Mouse (Mus musculus) liver, embryonic 12.5 days (tissue): ENCODE results near the gene Hadhb. TPM values are rescaled to one million over a fixed set of nuclear protein-coding genes. Genes with fewer than 3 reads are reported as not detected.

Experiments
- ATAC-seq: fragments of 200-750 bp; cut with Nextera tagmentation; 2 replicates; pipeline ENCODE4 v1.8.0; 2017; ENCODE audit warnings: moderate number of reproducible peaks, mild to moderate bottlenecking, moderate library complexity
- H3K27ac ChIP-seq: fragments of 300-500 bp; sonication (generic); 2 replicates; pipeline ENCODE4 v1.5.1; 2016; ENCODE audit warnings: mild to moderate bottlenecking
- H3K27me3 ChIP-seq: fragments of 300-500 bp; sonication (generic); replicated peaks from 2 replicates; pipeline ENCODE4 v1.6.1; 2016; ENCODE audit warnings: mild to moderate bottlenecking, moderate library complexity
- H3K36me3 ChIP-seq: fragments of 300-500 bp; sonication (generic); 2 replicates; pipeline ENCODE4 v1.6.1; 2016; ENCODE audit warnings: mild to moderate bottlenecking, moderate library complexity
- H3K4me1 ChIP-seq: fragments of 300-500 bp; sonication (generic); 2 replicates; pipeline ENCODE4 v1.6.1; 2016
- H3K4me2 ChIP-seq: fragments of 300-500 bp; sonication (generic); 2 replicates; pipeline ENCODE4 v1.6.1; 2016; ENCODE audit warnings: mild to moderate bottlenecking, moderate library complexity
- H3K4me3 ChIP-seq: fragments of 300-500 bp; sonication (generic); 2 replicates; pipeline ENCODE4 v1.5.1; 2016; ENCODE audit warnings: mild to moderate bottlenecking, moderate library complexity
- H3K9ac ChIP-seq: fragments of 300-500 bp; sonication (generic); 2 replicates; pipeline ENCODE4 v1.6.1; 2016; ENCODE audit warnings: mild to moderate bottlenecking, moderate library complexity
- H3K9me3 ChIP-seq: fragments of 300-500 bp; sonication (generic); replicated peaks from 2 replicates; pipeline ENCODE4 v1.6.1; 2016; ENCODE audit warnings: mild to moderate bottlenecking, moderate library complexity
- WGBS: fragments of 180-500 bp; shearing (Covaris S2); methylation state at CpG from one replicate; pipeline ENCODE4 v1.1.7; 2016; ENCODE audit not compliant: insufficient replicate concordance; 5-methylcytosine and 5-hydroxymethylcytosine counted together
- polyA plus RNA-seq: library from polyadenylated mRNA; unstranded; fragments of >200 nt; fragmentation: Nextera tagmentation; extraction: Ambion mirVana; gene quantifications from 2 replicates; pipeline ENCODE4 v1.2.1, GENCODE M21; 2016

Hadhb gene
- polyA plus RNA-seq, 1 experiment from 2014 or later: 116 TPM

DNA sequence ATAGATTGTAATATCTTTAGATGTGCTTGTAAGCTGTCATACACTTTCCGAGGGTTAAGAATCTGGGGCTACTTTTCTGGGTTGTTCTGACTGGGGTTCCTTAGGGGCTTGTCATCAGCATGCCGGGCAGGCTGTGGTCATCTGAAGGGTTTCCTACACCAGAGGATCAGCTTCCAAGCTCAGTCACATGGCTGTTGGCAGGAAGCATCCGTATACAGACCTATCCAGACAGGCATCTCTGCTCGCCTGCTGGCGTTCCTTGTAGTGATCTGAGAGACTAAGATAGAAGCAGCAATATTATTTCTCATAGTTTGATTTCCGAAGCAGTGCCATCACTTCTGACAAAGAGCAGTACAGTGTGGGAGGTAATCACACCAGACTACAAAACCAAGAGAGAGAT is 4.6 kb downstream of the Hadhb start:
- Histone ChIP-seq H3K4me2 (no peak overlapping the region), H3K27me3 (no peaks in the 10 kb centered on the region), H3K27ac (no peak overlapping the region), H3K9me3 (no peaks in the 10 kb centered on the region), H3K4me3 (no peak overlapping the region), H3K36me3 (peaks cover 21% of the 10 kb centered on the region), H3K9ac (no peak overlapping the region), H3K4me1 (peaks cover 30% of the 10 kb centered on the region)
- ATAC-seq: no peak
- 70% methylated on average over 6 of the region's 6 CpGs for whole genome bisulfite sequencing

DNA sequence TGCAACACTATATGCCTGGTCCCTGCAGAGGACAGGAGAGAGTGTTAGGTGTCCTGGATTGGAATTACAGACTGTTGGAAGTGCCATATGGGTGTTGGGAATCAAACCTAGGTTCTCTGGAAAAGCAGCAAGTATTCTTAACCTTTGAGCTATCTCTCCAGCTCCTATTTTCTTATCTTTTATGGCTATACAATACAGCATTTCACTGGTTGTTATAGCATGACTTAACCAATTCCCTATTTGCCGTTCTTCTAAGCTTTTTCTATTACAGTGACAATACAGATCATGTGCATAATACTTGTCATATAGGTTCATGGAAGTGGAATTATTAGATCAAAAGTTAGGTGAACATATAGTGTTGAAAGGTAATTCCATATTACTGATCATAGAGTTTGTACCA is 6.8 kb downstream of the Hadhb start:
- ATAC-seq: no peak
- WGBS: 79% methylated on average over 1 of the region's 1 CpGs
- H3K27ac ChIP-seq: no peak overlapping the region

DNA sequence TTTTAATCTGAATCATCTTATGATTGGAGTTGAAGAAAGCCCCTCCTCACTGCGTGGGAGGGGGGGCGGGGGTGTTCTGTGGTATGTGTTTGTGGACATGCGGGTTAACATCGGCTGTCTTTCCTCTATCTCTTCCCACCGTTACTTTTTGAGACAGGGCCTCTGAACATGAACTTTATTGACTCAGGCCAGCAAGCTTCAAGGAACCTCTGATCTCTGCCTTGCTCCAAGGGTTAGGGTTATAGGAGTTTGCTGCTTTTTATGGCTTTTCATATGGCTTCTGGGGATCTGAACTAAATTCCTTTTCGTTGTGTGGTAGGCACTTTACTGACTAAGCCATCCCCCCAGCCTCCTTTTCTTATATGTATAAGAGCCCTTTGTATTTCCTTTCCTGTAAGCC is 7.3 kb downstream of the Hadhb start:
- ATAC-seq: no peak
- Histone ChIP-seq H3K4me2 (no peak overlapping the region), H3K9me3 (no peaks in the 10 kb centered on the region), H3K27me3 (no peaks in the 10 kb centered on the region), H3K27ac (no peak overlapping the region), H3K4me3 (no peak overlapping the region), H3K4me1 (peaks cover 16% of the 10 kb centered on the region), H3K9ac (no peak overlapping the region), H3K36me3 (peaks cover 35% of the 10 kb centered on the region)
- 66% methylated on average over 6 of the region's 6 CpGs for WGBS

More for the DNA sequence above, 6.8 kb downstream of the Hadhb start:
- H3K27me3 ChIP-seq: no peaks in the 10 kb centered on the region
- H3K4me3 ChIP-seq: no peak overlapping the region
- H3K9me3 ChIP-seq: no peaks in the 10 kb centered on the region
- H3K9ac ChIP-seq: no peak overlapping the region
- H3K4me2 ChIP-seq: no peak overlapping the region
- peaks cover 33% of the 10 kb centered on the region for H3K36me3 ChIP-seq
- peaks cover 20% of the 10 kb centered on the region for H3K4me1 ChIP-seq

DNA sequence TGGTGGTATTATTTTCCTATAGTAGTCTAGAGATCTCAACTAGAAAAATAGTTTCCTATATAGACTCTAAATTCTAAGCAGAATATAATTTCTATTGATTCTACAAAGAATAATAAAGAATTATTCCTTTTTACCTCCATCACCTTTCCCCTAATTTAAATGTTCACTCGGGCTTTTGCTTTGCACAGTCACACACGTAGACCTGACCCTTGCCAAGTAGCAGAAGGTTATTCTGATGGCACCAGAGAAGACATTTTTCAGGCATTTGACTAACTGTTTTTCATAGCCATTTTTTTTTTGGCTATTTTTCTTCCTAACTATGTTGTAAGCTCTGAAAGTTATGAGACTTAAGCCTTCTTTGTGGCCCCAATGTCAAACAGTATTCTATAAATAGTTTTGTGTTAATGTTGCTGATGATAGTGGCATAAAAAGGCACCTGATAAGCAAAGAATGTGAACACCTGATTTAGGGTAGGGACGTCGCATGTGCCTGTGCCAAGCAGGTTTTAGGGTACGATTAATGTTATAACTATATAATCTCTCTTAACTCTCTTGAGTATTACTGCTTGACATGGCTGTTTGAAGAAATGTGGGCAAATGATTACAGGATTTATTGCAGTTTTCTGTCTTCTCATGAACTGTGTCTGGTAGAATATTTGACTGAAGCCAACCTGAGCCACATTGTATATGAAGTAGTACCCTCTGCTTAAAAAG is 10.3 kb downstream of the Hadhb start:
- H3K36me3 ChIP-seq: peaks cover 55% of the 10 kb centered on the region
- 73% methylated on average over 5 of the region's 5 CpGs for WGBS
- no peak overlapping the region for H3K27ac ChIP-seq
- no peaks in the 10 kb centered on the region for H3K27me3 ChIP-seq
- no peaks in the 10 kb centered on the region for H3K9me3 ChIP-seq
- no peak for ATAC-seq
- no peak overlapping the region for H3K4me3 ChIP-seq
- H3K4me2 ChIP-seq: no peak overlapping the region
- 0 out of 2 replicates have a peak, but pooled peaks cover 4% of the 10 kb centered on the region for H3K4me1 ChIP-seq
- H3K9ac ChIP-seq: no peak overlapping the region

GRCm38 (mm10) chr5:30170303-30170940 is 15.4 kb downstream of the Hadhb start:
- Histone ChIP-seq H3K27me3 (no peaks in the 10 kb centered on the region), H3K9me3 (no peaks in the 10 kb centered on the region), H3K4me3 (no peak overlapping the region), H3K9ac (no peak overlapping the region), H3K4me2 (no peak overlapping the region), H3K4me1 (peaks cover 9% of the 10 kb centered on the region; the same call in 1 of the 2 replicates), H3K27ac (no peak overlapping the region), H3K36me3 (peaks cover 84% of the 10 kb centered on the region)
- 71% methylated on average over 5 of the region's 5 CpGs for WGBS
- no peak for ATAC-seq

DNA sequence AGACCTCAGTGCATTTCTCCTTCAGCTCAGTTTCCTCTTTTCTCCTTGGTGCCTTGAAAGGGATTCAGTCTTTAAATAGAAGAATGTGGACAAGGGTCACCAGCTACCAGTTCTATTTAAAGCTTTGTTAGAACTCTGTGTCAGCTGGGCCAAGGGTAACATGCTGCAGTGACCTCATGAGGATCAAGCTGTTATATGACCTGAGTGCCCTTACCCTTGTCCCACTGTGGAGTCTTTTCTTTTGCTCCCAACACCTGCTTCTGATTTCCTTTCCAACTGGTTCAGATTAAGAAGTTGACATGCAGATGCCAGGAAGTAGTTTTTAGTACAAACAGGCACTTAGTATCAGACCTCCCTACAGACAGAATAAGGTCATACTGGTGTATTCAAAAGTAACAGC is 17.1 kb downstream of the Hadhb start:
- H3K27me3 ChIP-seq: no peaks in the 10 kb centered on the region
- peaks cover 9% of the 10 kb centered on the region; the same call in 1 of the 2 replicates for H3K4me1 ChIP-seq
- no peak overlapping the region for H3K4me2 ChIP-seq
- H3K36me3 ChIP-seq: peaks cover 91% of the 10 kb centered on the region
- no peaks in the 10 kb centered on the region for H3K9me3 ChIP-seq
- no peak overlapping the region for H3K9ac ChIP-seq
- no peak overlapping the region for H3K4me3 ChIP-seq
- no peak overlapping the region for H3K27ac ChIP-seq
- no peak for ATAC-seq

DNA sequence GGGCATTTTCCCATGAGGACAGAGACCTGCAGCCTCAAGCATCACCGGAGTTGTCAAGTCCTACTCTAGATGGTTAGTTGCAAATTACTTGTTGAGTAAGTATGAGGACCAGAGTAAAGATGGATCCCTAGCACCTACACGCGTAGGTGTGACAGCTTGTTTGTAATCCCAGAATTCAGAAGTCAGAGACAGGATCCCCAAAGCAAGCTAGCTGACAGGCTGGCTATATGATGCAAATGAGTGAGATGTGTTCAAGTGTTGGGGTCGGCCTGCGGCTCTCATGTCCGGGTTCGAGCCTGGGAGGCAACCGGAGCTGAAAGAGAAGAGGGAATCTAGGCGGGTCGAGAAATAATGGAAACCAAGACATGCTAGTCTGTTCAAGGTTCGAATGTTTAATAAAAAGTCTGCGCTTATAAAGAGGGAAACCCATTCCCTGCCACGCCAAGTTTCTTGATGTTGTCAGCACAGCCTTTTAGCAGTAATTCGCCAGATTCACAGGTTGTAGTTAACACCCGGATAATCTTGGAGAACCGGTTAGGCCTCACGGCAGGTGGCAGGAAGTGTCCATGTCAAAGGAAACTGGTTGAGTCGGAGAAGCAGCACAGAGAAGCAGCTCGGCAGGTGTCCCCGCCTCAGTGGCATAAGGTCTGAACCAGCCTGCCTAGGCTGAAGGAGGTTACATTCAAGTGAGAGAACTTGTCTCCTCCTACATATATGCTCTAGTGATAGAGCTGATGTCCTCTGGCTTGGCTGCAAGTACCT is 18.1 kb downstream of the Hadhb start:
- peaks cover 94% of the 10 kb centered on the region for H3K36me3 ChIP-seq
- ATAC-seq: no peak
- WGBS: 74% methylated on average over 20 of the region's 20 CpGs
- H3K9me3 ChIP-seq: no peaks in the 10 kb centered on the region
- H3K27ac ChIP-seq: no peak overlapping the region
- H3K4me2 ChIP-seq: no peak overlapping the region
- H3K27me3 ChIP-seq: no peaks in the 10 kb centered on the region
- H3K4me1 ChIP-seq: peaks cover 9% of the 10 kb centered on the region; the same call in 1 of the 2 replicates
- no peak overlapping the region for H3K9ac ChIP-seq
- no peak overlapping the region for H3K4me3 ChIP-seq

GRCm38 (mm10) chr5:30175811-30176210 is 20.8 kb downstream of the Hadhb start:
- Histone ChIP-seq H3K4me1 (peaks cover 9% of the 10 kb centered on the region; the same call in 1 of the 2 replicates), H3K27ac (no peak overlapping the region), H3K4me3 (no peak overlapping the region), H3K9ac (no peak overlapping the region), H3K27me3 (no peaks in the 10 kb centered on the region), H3K4me2 (no peak overlapping the region), H3K36me3 (peaks cover 94% of the 10 kb centered on the region), H3K9me3 (no peaks in the 10 kb centered on the region)
- 79% methylated on average over 4 of the region's 4 CpGs for WGBS
- ATAC-seq: no peak

- peak overlapping the region; percentile 17; the same call in 1 of the 2 replicates for H3K27ac ChIP-seq
- 0 out of 2 replicates have a peak, but pooled peaks have one; percentile 37 for ATAC-seq
- no peaks in the 10 kb centered on the region for H3K27me3 ChIP-seq
- H3K9ac ChIP-seq: no peak overlapping the region
- no peak overlapping the region for H3K4me2 ChIP-seq
- no peaks in the 10 kb centered on the region for H3K4me1 ChIP-seq
- H3K36me3 ChIP-seq: peaks cover 50% of the 10 kb centered on the region
- H3K4me3 ChIP-seq: no peak overlapping the region
- H3K9me3 ChIP-seq: no peaks in the 10 kb centered on the region
- WGBS: 77% methylated on average over 12 of the region's 12 CpGs
Observed at GRCm38 (mm10) chr5:30187687-30188485, 32.8 kb downstream of the Hadhb start.

GRCm38 (mm10) chr5:30192452-30192851 is 37.4 kb downstream of the Hadhb start:
- no peak overlapping the region for H3K4me3 ChIP-seq
- H3K36me3 ChIP-seq: peaks cover 17% of the 10 kb centered on the region
- H3K27me3 ChIP-seq: no peaks in the 10 kb centered on the region
- no peak overlapping the region for H3K27ac ChIP-seq
- H3K4me1 ChIP-seq: no peaks in the 10 kb centered on the region
- no peaks in the 10 kb centered on the region for H3K9me3 ChIP-seq
- H3K4me2 ChIP-seq: no peak overlapping the region
- ATAC-seq: no peak
- WGBS: 52% methylated on average over 1 of the region's 1 CpGs
- no peak overlapping the region for H3K9ac ChIP-seq

DNA sequence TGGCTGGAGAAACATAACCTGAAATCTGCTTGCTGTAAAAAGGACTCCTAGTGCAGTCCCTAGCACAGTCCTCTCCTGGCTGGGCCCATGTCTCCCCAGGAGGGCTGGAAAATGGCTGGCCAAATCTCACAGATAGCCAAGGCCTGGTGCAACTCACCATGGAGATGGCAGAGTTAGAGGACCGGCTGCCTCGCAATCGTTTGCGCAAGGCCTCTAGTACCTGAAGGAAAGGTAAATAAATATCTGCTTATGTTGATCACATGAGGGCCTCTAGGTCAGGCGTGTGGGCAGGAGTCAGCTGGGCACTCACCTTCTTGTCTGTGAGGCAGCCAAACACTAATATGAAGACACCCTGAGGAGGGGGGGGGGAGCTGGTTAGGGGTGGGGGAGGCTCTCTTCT is 40.3 kb downstream of the Hadhb start:
- Histone ChIP-seq H3K36me3 (no peaks in the 10 kb centered on the region), H3K4me1 (no peaks in the 10 kb centered on the region), H3K4me3 (no peak overlapping the region), H3K9me3 (no peaks in the 10 kb centered on the region), H3K4me2 (no peak overlapping the region), H3K27ac (no peak overlapping the region), H3K9ac (no peak overlapping the region), H3K27me3 (no peaks in the 10 kb centered on the region)
- no peak for ATAC-seq
- WGBS: 80% methylated on average over 5 of the region's 5 CpGs
